Mouse (Mus musculus) lung, postnatal 0 days (tissue): Measurements from ENCODE around the gene Rassf3.

Experiments
- CTCF ChIP-seq: IDR thresholded peaks from 2 replicates; pipeline ENCODE4 v1.5.1; 2016; ENCODE audit warnings: antibody characterized with exemption, mild to moderate bottlenecking
- EP300 ChIP-seq: IDR thresholded peaks from 2 replicates; pipeline ENCODE4 v1.6.1; 2016; ENCODE audit warnings: antibody characterized with exemption, mild to moderate bottlenecking, control low read depth

DNA sequence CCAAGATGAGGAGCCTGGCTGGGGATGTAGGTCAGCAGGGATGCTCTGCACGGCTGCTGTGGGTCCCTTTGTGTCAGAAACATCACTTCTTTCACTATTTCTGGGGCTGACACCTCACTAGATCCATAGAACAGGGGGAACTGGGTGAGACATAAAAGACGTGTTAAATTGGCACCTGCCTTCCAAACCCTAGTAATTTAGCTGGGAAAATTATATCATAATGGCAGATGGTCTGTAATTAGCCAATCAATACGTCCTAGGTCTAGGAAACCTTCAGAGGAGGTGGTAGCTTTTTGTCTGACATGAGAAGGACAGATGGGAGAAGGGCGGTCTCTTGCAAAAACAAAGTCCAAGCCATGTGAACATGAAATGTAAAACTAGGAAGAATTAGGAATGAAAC, 11.6 kb upstream of the Rassf3 start:
- TF ChIP-seq CTCF (no peak), EP300 (no peak)
